Mouse (Mus musculus): Measurements from ENCODE around the gene Adssl1.

DNA sequence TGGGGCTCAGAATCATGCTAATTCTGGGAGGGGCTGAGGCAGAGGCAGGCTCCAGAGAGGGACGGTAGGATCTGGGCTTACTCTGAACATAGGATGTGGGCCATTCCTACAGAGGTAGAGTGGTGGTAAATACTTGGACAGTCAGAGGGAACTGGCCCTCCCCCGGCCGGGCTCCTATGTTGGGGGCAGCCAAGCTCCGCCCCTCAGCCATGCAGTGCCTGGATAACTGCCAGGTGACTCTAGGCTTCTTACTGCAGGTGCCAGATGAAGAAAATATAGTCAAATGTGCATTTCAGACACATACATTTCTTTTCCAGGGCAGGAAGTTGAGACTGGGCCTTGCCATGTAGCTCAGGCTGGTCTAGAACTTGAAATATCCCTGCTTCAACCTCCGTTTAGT is 57.2 kb downstream of the Adssl1 start:
- TF ChIP-seq CTCF (IDR thresholded peaks at IDR 0.05; ENCODE audit: borderline replicate concordance, control insufficient read depth, extremely low read depth, insufficient read depth, low read length, poor library complexity) (no peak), POLR2A (IDR thresholded peaks at IDR 0.05; ENCODE audit: control insufficient read depth, extremely low read depth, insufficient read depth, low read length, poor library complexity) (no peak)

Data from thymus, adult 2 months (tissue).